Mouse (Mus musculus): ENCODE data around the gene Clpx. TPM values are rescaled to one million over a fixed set of nuclear protein-coding genes. Genes with fewer than 3 reads are reported as not detected.

Clpx gene
- polyA plus RNA-seq, 1 experiment from 2014 or later, result 46.2 TPM

DNA sequence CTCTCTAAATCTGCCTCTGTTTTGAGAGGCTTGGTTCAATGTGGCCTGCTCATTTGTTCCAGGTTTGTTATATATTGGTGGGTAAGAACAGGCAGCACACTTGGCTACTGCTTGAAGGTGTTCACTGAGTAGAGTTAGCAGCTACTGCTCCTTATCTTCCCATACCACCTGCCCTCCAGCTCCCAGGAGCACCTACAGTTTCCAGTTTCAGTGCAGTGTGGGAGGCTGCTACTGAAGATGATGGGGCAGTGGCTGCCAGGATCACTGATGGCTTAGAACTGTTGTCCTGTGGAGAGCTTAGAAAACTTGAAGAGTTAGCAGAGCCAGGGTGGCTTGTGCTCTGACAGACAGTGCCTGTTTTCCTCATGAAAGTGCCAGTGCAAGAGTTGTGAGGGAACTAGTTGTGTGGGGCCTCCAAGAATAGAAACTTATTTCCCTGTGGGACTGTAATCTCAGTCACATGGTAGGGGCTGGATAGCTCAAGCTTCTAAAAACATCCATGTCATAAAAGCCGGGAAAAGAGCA is 65.0 kb downstream of the Clpx start:
- H3K9ac ChIP-seq, result no peak overlapping the region
- no peak overlapping the region for H3K27ac ChIP-seq
- no peaks in the 10 kb centered on the region for H3K27me3 ChIP-seq (replicated peaks)
- no peak overlapping the region for H3K4me3 ChIP-seq
- H3K9me3 ChIP-seq, result no peaks in the 10 kb centered on the region
- no peak overlapping the region for H3K4me2 ChIP-seq (replicated peaks)
- no peak for ATAC-seq (ENCODE audit: low FRiP score, low read depth)
- WGBS, result 93% methylated on average over 1 of the region's 1 CpGs
- peaks cover 9% of the 10 kb centered on the region; the same call in 1 of the 2 replicates for H3K4me1 ChIP-seq
- H3K36me3 ChIP-seq, result peaks cover 64% of the 10 kb centered on the region

- Histone ChIP-seq H3K4me1 (peaks cover 9% of the 10 kb centered on the region; the same call in 1 of the 2 replicates), H3K27me3 (replicated peaks) (no peaks in the 10 kb centered on the region), H3K27ac (no peak within 1 kb of the TSS), H3K9ac (no peak within 1 kb of the TSS), H3K4me2 (replicated peaks) (no peak within 1 kb of the TSS), H3K4me3 (no peak within 1 kb of the TSS), H3K36me3 (peaks cover 58% of the 10 kb centered on the region), H3K9me3 (no peaks in the 10 kb centered on the region)
- no peak for ATAC-seq (ENCODE audit: low FRiP score, low read depth)
- WGBS, result 93% methylated on average over 16 of the region's 16 CpGs
These were observed 66.8 kb downstream of the Clpx start, which contains the start of gene Ubap1l for GRCm38 (mm10) chr9:65360641-65361448. Gene Ubap1l (plus strand): TSS chr9:65361041.

DNA sequence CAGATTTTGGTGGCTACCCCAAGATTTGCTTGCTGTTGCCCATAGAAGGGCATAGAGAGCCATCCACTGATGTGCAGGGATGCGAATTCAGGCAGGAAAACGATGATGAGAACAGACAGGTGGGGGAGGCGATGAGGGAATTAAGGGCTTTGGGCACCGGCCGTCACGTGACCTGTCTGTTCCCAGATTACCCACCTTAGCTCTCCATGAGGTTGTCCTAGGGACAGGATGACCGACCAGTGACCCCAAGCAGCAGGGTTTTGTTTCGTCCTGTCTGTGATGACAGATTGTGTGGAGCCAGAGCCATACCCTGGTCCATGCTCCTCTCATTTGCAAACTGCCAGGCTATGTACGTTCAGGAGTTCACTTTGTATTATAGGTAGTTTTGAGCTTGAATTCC is 69.6 kb downstream of the Clpx start:
- 60% methylated on average over 9 of the region's 9 CpGs for WGBS
- Histone ChIP-seq H3K9ac (no peak overlapping the region), H3K4me3 (no peak overlapping the region), H3K9me3 (no peaks in the 10 kb centered on the region), H3K27ac (no peak overlapping the region), H3K4me1 (peaks cover 9% of the 10 kb centered on the region; the same call in 1 of the 2 replicates), H3K36me3 (peaks cover 34% of the 10 kb centered on the region), H3K4me2 (replicated peaks) (no peak overlapping the region), H3K27me3 (replicated peaks) (no peaks in the 10 kb centered on the region)
- no peak for ATAC-seq (ENCODE audit: low FRiP score, low read depth)

GRCm38 (mm10) chr9:65365721-65366120 is 71.7 kb downstream of the Clpx start:
- peaks cover 18% of the 10 kb centered on the region for H3K36me3 ChIP-seq
- peaks cover 9% of the 10 kb centered on the region; the same call in 1 of the 2 replicates for H3K4me1 ChIP-seq
- no peak overlapping the region for H3K4me2 ChIP-seq (replicated peaks)
- H3K4me3 ChIP-seq, result no peak overlapping the region
- 92% methylated on average over 7 of the region's 7 CpGs for WGBS
- H3K9me3 ChIP-seq, result no peaks in the 10 kb centered on the region
- H3K9ac ChIP-seq, result no peak overlapping the region
- ATAC-seq (ENCODE audit: low FRiP score, low read depth), result no peak
- H3K27ac ChIP-seq, result no peak overlapping the region
- H3K27me3 ChIP-seq (replicated peaks), result no peaks in the 10 kb centered on the region

DNA sequence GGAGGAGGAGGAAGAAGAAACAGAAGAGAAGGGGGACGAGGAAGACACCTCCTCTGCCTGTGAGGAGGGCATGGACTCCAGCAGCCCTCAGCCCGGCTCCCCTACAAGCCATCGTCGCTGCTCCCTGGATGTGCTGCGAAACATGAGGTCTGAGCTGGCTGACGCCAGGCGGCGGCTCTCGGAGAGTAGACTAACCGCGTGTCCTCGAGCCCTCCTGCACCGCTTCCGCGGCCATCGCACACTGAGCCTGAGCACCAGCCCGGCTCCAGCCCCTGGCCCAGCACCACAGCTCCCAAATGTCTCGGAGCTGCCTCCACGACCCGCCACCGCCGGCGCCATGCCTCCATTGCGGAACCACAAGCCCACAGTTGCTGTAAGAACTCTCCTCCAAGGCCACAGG is 77.7 kb downstream of the Clpx start:
- 79% methylated on average over 24 of the region's 24 CpGs for WGBS
- peaks cover 19% of the 10 kb centered on the region for H3K36me3 ChIP-seq
- no peak for ATAC-seq (ENCODE audit: low FRiP score, low read depth)
- no peaks in the 10 kb centered on the region for H3K9me3 ChIP-seq
- no peak overlapping the region for H3K4me2 ChIP-seq (replicated peaks)
- H3K9ac ChIP-seq, result no peak overlapping the region
- no peaks in the 10 kb centered on the region for H3K4me1 ChIP-seq
- no peaks in the 10 kb centered on the region for H3K27me3 ChIP-seq (replicated peaks)
- H3K27ac ChIP-seq, result no peak overlapping the region
- no peak overlapping the region for H3K4me3 ChIP-seq

DNA sequence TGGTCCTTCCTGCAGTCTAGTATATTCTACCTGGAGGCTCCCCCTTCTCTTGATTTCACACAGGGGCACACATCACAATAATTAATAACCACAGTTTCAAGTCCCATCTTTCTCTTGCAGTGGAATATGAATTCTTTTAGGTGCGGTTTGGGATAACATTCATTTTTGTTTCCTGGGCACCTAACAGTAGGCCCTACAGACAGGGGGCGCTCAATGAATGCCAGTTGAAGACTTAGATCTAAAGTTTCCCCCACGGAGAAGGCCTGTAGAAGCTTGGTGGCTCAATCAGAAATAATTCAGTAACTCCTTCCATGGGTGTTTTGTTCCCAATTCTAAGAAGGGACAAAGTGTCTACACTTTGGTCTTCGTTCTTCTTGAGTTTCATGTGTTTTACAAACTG is 78.4 kb downstream of the Clpx start:
- H3K9ac ChIP-seq, result no peak overlapping the region

DNA sequence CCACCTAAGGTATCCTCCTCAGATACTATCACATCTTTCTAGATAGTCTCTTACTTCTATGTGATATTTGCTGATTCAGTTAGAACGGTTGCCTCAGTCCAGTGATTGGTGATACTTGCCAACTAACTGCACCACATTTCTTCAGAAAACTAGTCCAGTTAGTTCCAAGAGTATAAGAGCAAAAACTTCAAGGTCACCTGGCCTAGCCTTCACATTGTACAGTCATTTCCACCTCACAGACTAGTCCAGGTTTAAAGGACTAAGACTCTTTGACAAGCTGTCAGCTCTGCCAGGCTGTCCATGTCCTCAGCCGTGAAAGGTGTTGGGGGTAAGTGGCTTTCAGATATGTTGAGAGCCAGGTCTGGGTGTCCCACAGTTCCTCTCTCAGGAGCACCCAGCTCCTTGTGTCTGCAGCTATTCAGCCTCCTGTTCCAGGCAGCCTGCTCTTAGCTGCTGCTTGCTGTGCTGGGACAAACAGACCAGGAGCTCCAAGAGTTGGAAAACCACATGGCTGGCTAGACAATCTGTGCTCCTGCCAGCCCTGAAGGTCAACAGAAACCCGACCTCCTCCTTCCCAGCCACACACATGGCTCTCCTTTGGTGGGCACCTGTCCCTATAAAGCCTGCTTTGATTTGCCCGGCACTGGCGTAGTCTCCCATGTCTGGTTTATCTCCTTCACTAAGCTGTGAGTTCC is 80.6 kb downstream of the Clpx start:
- Histone ChIP-seq H3K4me1 (no peaks in the 10 kb centered on the region), H3K27ac (no peak overlapping the region), H3K9ac (no peak overlapping the region), H3K4me3 (no peak overlapping the region), H3K36me3 (peaks cover 27% of the 10 kb centered on the region), H3K27me3 (replicated peaks) (no peaks in the 10 kb centered on the region), H3K9me3 (no peaks in the 10 kb centered on the region), H3K4me2 (replicated peaks) (no peak overlapping the region)
- no peak for ATAC-seq (ENCODE audit: low FRiP score, low read depth)
- 84% methylated on average over 5 of the region's 5 CpGs for WGBS

More for the DNA sequence above, 78.4 kb downstream of the Clpx start:
- no peaks in the 10 kb centered on the region for H3K4me1 ChIP-seq
- H3K4me2 ChIP-seq (replicated peaks), result no peak overlapping the region
- ATAC-seq (ENCODE audit: low FRiP score, low read depth), result no peak
- H3K36me3 ChIP-seq, result peaks cover 19% of the 10 kb centered on the region
- no peak overlapping the region for H3K4me3 ChIP-seq
- H3K27me3 ChIP-seq (replicated peaks), result no peaks in the 10 kb centered on the region
- H3K9me3 ChIP-seq, result no peaks in the 10 kb centered on the region
- no peak overlapping the region for H3K27ac ChIP-seq
- WGBS, result 77% methylated on average over 4 of the region's 4 CpGs

- WGBS, result 85% methylated on average over 9 of the region's 9 CpGs
- ATAC-seq (ENCODE audit: low FRiP score, low read depth), result no peak
- no peaks in the 10 kb centered on the region for H3K4me1 ChIP-seq
- no peak overlapping the region; the same call in 1 of the 2 replicates for H3K9ac ChIP-seq
- H3K27ac ChIP-seq, result no peak overlapping the region
- peaks cover 27% of the 10 kb centered on the region for H3K36me3 ChIP-seq
- no peaks in the 10 kb centered on the region for H3K27me3 ChIP-seq (replicated peaks)
- no peak overlapping the region for H3K4me2 ChIP-seq (replicated peaks)
- H3K4me3 ChIP-seq, result no peak overlapping the region
- no peaks in the 10 kb centered on the region for H3K9me3 ChIP-seq
These were observed 81.3 kb downstream of the Clpx start for GRCm38 (mm10) chr9:65375163-65375934.

Other genes starting within 250 kb of the Clpx start
- 10.3 and 11.7 TPM in 2 replicates for gene Igdcc4, start 192.8 kb upstream of the Clpx start, polyA plus RNA-seq (2016; fragmentation: Nextera tagmentation; extraction: Ambion mirVana)
- gene Igdcc3, start 153.1 kb upstream of the Clpx start, polyA plus RNA-seq (2016; fragmentation: Nextera tagmentation; extraction: Ambion mirVana), result 32.6 and 36.4 TPM in 2 replicates
- gene Parp16, start 98.9 kb upstream of the Clpx start, polyA plus RNA-seq (2016; fragmentation: Nextera tagmentation; extraction: Ambion mirVana), result 5.4 and 5.7 TPM in 2 replicates
- gene Cilp, start 29.1 kb upstream of the Clpx start, polyA plus RNA-seq (2016; fragmentation: Nextera tagmentation; extraction: Ambion mirVana), result 0.33 and 0.47 TPM in 2 replicates
- 14.6 and 15.4 TPM in 2 replicates for gene Pdcd7, start 51.8 kb downstream of the Clpx start, polyA plus RNA-seq (2016; fragmentation: Nextera tagmentation; extraction: Ambion mirVana)
- 0.68 and 1.6 TPM in 2 replicates for gene Ubap1l, start 66.8 kb downstream of the Clpx start, polyA plus RNA-seq (2016; fragmentation: Nextera tagmentation; extraction: Ambion mirVana)
- gene Kbtbd13, start 97.4 kb downstream of the Clpx start, polyA plus RNA-seq (2016; fragmentation: Nextera tagmentation; extraction: Ambion mirVana), result 0.81 and 0.86 TPM in 2 replicates
- 6.6 and 8.3 TPM in 2 replicates for gene Rasl12, start 104.2 kb downstream of the Clpx start, polyA plus RNA-seq (2016; fragmentation: Nextera tagmentation; extraction: Ambion mirVana)
- not detected in 2 replicates for gene Slc51b, start 128.7 kb downstream of the Clpx start, polyA plus RNA-seq (2016; fragmentation: Nextera tagmentation; extraction: Ambion mirVana)
- 23.5 and 24.9 TPM in 2 replicates for gene Mtfmt, start 141.5 kb downstream of the Clpx start, polyA plus RNA-seq (2016; fragmentation: Nextera tagmentation; extraction: Ambion mirVana)
- gene Spg21, start 166.7 kb downstream of the Clpx start, polyA plus RNA-seq (2016; fragmentation: Nextera tagmentation; extraction: Ambion mirVana), result 125 and 129 TPM in 2 replicates
- gene Ankdd1a, start 225.9 kb downstream of the Clpx start, polyA plus RNA-seq (2016; fragmentation: Nextera tagmentation; extraction: Ambion mirVana), result 0.38 TPM in 1 of 2 replicates, not detected in the other

Data from neural tube, embryonic 12.5 days (tissue).